Mouse (Mus musculus): ENCODE data around the gene Ifit3b.
"Not testable (repeated sequence)": the region's sequence is repeated elsewhere in the genome, so short reads cannot be mapped to it uniquely, and the experiment has no call there.

Ifit3b gene

GRCm38 (mm10) chr19:34610118-34610517 lies 2.3 kb downstream of the Ifit3b start:
- in situ Hi-C loops (cut with MboI, MseI): not testable (repeated sequence)

GRCm38 (mm10) chr19:34612243-34613001 lies 4.7 kb downstream of the Ifit3b start:
- in situ Hi-C loops (cut with MboI, MseI): not testable (repeated sequence)

GRCm38 (mm10) chr19:34620871-34621270 lies 13.1 kb downstream of the Ifit3b start:
- in situ Hi-C loops (cut with MboI, MseI): no loop called here

- in situ Hi-C loops (cut with MboI, MseI): no loop called here
Observed at GRCm38 (mm10) chr19:34623781-34624180, 16.0 kb downstream of the Ifit3b start.

- in situ Hi-C loops (cut with MboI, MseI): loop anchor here (5.0 to 25.0 kb wide), 2 partner anchors 53 to 1237 kb away; partner anchors contain the start of gene Rnls
Observed at GRCm38 (mm10) chr19:34624663-34625062, 16.9 kb downstream of the Ifit3b start.

- in situ Hi-C loops (cut with MboI, MseI): loop anchor here (5.0 to 25.0 kb wide), 2 partner anchors 50 to 1240 kb away; partner anchors contain the start of gene Rnls
Observed at GRCm38 (mm10) chr19:34627496-34627895, 19.7 kb downstream of the Ifit3b start.

- in situ Hi-C loops (cut with MboI, MseI): loop anchor here (25.0 kb wide), 1 partner anchor 1244 kb away; the partner anchor contains the start of gene Rnls
Observed at GRCm38 (mm10) chr19:34631487-34631886, 23.7 kb downstream of the Ifit3b start.

GRCm38 (mm10) chr19:34633484-34633883 lies 25.7 kb downstream of the Ifit3b start:
- in situ Hi-C loops (cut with MboI, MseI): loop anchor here (25.0 kb wide), 1 partner anchor 1246 kb away; the partner anchor contains the start of gene Rnls

- in situ Hi-C loops (cut with MboI, MseI): loop anchor here (5.0 to 25.0 kb wide), 2 partner anchors 90 to 1250 kb away; partner anchors contain the start of gene Rnls
Observed at GRCm38 (mm10) chr19:34636933-34637557, 29.3 kb downstream of the Ifit3b start.

- in situ Hi-C loops (cut with MboI, MseI): loop anchor here (25.0 kb wide), 1 partner anchor 1253 kb away; the partner anchor contains the start of gene Rnls
Observed at GRCm38 (mm10) chr19:34640623-34641022, 32.9 kb downstream of the Ifit3b start, which contains the start of the genes Ifit1bl2 and Ifit1. Ifit1bl2 (minus strand) TSS chr19:34640743. Ifit1 (plus strand) TSS chr19:34640871.

GRCm38 (mm10) chr19:34642616-34643015 lies 34.8 kb downstream of the Ifit3b start:
- in situ Hi-C loops (cut with MboI, MseI): loop anchor here (25.0 kb wide), 1 partner anchor 1255 kb away; the partner anchor contains the start of gene Rnls

- in situ Hi-C loops (cut with MboI, MseI): loop anchor here (25.0 kb wide), 1 partner anchor 1260 kb away; the partner anchor contains the start of gene Rnls
Observed at GRCm38 (mm10) chr19:34647630-34648029, 39.9 kb downstream of the Ifit3b start.

GRCm38 (mm10) chr19:34650276-34650675 lies 42.5 kb downstream of the Ifit3b start:
- in situ Hi-C loops (cut with MboI, MseI): loop anchor here (25.0 kb wide), 1 partner anchor 313 kb away; no protein-coding TSS in a partner anchor

- in situ Hi-C loops (cut with MboI, MseI): loop anchor here (25.0 kb wide), 1 partner anchor 314 kb away; no protein-coding TSS in a partner anchor
Observed at GRCm38 (mm10) chr19:34650997-34651396, 43.2 kb downstream of the Ifit3b start.

- in situ Hi-C loops (cut with MboI, MseI): loop anchor here (25.0 kb wide), 1 partner anchor 318 kb away; no protein-coding TSS in a partner anchor
Observed at GRCm38 (mm10) chr19:34655227-34655805, 47.5 kb downstream of the Ifit3b start.

GRCm38 (mm10) chr19:34656511-34657298 lies 48.9 kb downstream of the Ifit3b start:
- in situ Hi-C loops (cut with MboI, MseI): loop anchor here (25.0 kb wide), 1 partner anchor 319 kb away; no protein-coding TSS in a partner anchor

GRCm38 (mm10) chr19:34662067-34662507 lies 54.3 kb downstream of the Ifit3b start:
- in situ Hi-C loops (cut with MboI, MseI): loop anchor here (10.0 to 25.0 kb wide), 2 partner anchors 117 to 325 kb away; no protein-coding TSS in a partner anchor

GRCm38 (mm10) chr19:34662740-34663139 lies 55.0 kb downstream of the Ifit3b start:
- in situ Hi-C loops (cut with MboI, MseI): loop anchor here (10.0 to 25.0 kb wide), 2 partner anchors 118 to 325 kb away; no protein-coding TSS in a partner anchor
